ENCODE assay signal across 8 mouse cellular contexts in genomic region chr14:103051159-103051769, GRCm38 (mm10). TPM values are rescaled to one million over a fixed set of nuclear protein-coding genes. Genes with fewer than 3 reads are reported as not detected.
DNase-seq lines count a peak whose midpoint lies in the region; ATAC-seq lines count a peak whose summit lies in the region.

No protein-coding gene starts in this region.

- ATAC-seq in inflammation-experienced regulatory T-cells, adult 6 months: peak; percentile 97
- peak; percentile 86 for ATAC-seq in megakaryocyte progenitor cell, adult 5-6 weeks (replicated peaks; ENCODE audit: poor library complexity)

- peak; percentile 94 for DNase-seq in ZHBTc4 (ENCODE audit: low read depth, low spot score)
- peak; percentile 44 to 71 for DNase-seq in cerebellum, postnatal 4 days (ENCODE audit: low spot score in 2 of 2)
- DNase-seq in gastrocnemius, adult 8-10 months (ENCODE audit: low spot score in 2 of 2): peak; percentile 58 to 61
- peak; percentile 55 to 66 for DNase-seq in left cerebral cortex, adult 8-10 months (ENCODE audit: low spot score in 2 of 2)
- peak; percentile 62 for DNase-seq in right cerebral cortex, postnatal 25 days
- peak; percentile 63 to 79 for DNase-seq in urinary bladder, postnatal 4 days (ENCODE audit: low spot score in 2 of 2)

RNA-seq across cellular contexts. Expression of gene Acod1, which starts 4.5 kb away (rescaled TPM):
- not detected for total RNA-seq in gastrocnemius, adult 8-10 months (2022)
- polyA plus RNA-seq in inflammation-experienced regulatory T-cells, adult 6 months (2017; shearing (Covaris generic)): under 1 TPM in 1 of 3 experiments, not detected in 2; 0.49 TPM
- not detected for total RNA-seq in left cerebral cortex, adult 8-10 months (2022)
- 0.07 and 0.20 TPM in 2 replicates for total RNA-seq in megakaryocyte progenitor cell, adult 5-6 weeks (2015)
- 0.27 and 0.46 TPM in 2 replicates for total RNA-seq in megakaryocyte progenitor cell, adult 5-6 weeks (2017)

RNA-seq across cellular contexts. Expression of gene Cln5, which starts 18.8 kb away (rescaled TPM):
- 10 to 100 TPM; 11.1 to 12.4 (median 11.8) TPM for total RNA-seq in gastrocnemius, adult 8-10 months (2022)
- 10 to 100 TPM; 17.2 to 20.0 (median 17.9) TPM for polyA plus RNA-seq in inflammation-experienced regulatory T-cells, adult 6 months (2017; shearing (Covaris generic))
- 10 to 100 TPM; 10.4 to 16.2 (median 13.1) TPM for total RNA-seq in left cerebral cortex, adult 8-10 months (2022)
- total RNA-seq in megakaryocyte progenitor cell, adult 5-6 weeks (2015): 43.9 and 46.8 TPM in 2 replicates
- total RNA-seq in megakaryocyte progenitor cell, adult 5-6 weeks (2017): 36.8 and 39.2 TPM in 2 replicates

RNA-seq across cellular contexts. Expression of gene Fbxl3, which starts 48.1 kb away (rescaled TPM):
- total RNA-seq in gastrocnemius, adult 8-10 months (2022): 10 to 100 TPM; 45.5 to 56.2 (median 51.0) TPM
- polyA plus RNA-seq in inflammation-experienced regulatory T-cells, adult 6 months (2017; shearing (Covaris generic)): 10 to 100 TPM; 21.5 to 37.7 (median 28.2) TPM
- total RNA-seq in left cerebral cortex, adult 8-10 months (2022): 10 to 100 TPM; 81.8 to 91.9 (median 85.1) TPM
- 25.7 and 28.7 TPM in 2 replicates for total RNA-seq in megakaryocyte progenitor cell, adult 5-6 weeks (2015)
- total RNA-seq in megakaryocyte progenitor cell, adult 5-6 weeks (2017): 40.6 and 46.9 TPM in 2 replicates

Comparison
In these comparisons a context has a peak if more than half of its experiments do, and no peak if none do; other contexts are left out.
1. Peak in every context shown above with its lines: DNase-seq and ATAC-seq.